Mouse (Mus musculus): ENCODE data around the gene Eif3i.

DNA sequence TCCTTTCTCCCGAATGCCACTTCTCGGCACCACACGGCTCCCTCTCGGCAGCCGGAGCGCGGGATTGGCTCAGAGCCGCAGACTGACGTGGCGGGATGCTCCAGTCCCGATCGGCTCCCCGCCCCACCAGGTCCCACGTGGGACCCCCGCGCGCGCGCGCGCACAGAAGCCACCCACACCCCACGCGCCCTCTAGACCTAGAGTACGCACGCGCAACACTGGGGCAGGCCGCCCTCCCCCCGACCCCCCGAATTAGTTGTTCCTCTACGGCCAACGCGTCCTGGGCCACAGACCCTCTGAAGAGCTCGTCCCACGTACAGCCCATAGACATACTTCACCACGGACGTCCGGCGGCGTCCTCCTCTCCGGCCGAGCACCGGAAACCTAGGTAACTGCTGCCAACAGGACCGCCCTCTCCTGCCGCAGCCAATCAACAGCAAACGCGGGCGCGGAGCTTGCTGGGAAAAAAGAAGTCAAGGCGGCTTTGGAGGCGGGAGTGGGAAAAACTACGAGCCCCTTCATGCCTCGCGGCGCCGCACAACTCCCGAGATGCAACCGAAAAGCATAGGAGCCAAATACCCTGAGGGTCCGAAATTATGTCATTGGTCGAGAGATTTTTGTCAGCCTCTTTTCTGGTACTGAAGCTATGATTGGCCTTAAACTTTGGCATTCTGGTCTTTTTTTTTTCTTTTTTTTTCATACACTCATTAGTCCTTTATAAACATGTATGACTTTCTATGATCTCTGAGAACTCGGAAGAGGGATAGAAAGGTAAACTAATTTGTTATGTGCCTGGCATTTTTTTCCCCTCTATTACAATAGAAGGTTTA lies 40.4 kb upstream of the Eif3i start, which contains the start of gene Txlna:
- TF ChIP-seq CTCF (conservative IDR thresholded peaks at IDR 0.05; ENCODE audit: low read length) (no peak), NANOG (IDR thresholded peaks at IDR 0.05; ENCODE audit: borderline replicate concordance, low read length) (no peak), POU5F1 (IDR thresholded peaks at IDR 0.05; ENCODE audit: borderline replicate concordance, low read length) (no peak)
